In the genomic region with DNA sequence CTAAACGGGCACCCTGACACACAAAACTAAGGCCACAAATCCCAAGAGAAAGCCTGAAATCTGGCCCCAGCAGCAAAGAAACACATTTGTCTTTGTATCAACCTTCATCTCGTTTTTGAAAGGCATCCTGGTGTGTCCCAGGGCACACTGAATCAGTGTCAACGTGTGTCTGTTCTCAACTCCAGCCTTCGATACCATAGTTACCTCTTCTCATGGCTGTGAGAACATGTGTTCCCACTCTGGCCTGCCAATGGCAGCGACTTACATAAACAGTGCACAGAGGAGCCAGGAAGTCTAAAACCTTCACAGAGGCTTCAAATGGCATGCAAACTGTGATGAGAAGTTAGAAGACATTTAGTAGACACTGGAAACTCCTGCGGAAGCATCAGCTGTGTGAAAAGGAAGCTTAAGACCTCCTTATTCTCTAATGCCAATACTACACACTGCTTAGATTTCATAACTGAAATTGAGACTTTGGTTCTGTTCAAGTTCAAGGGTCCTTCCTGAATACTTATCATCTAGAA, we compare ENCODE assay signal across 17 mouse cellular contexts.
"Had no signal": no experiment of that assay in that cellular context is flagged by ENCODE, and none has a peak within 500 bp of the region (broad histone marks: within the 10 kb centered on the region; RNA-seq: fewer than 3 reads in every experiment).

No protein-coding gene starts in this region.

- H3K36me3 ChIP-seq: neural tube, embryonic 12.5 days; neural tube, embryonic 13.5 days; neural tube, embryonic 15.5 days; stomach, embryonic 15.5 days had no signal

- H3K4me2 ChIP-seq: neural tube, embryonic 12.5 days; neural tube, embryonic 13.5 days; neural tube, embryonic 15.5 days; stomach, embryonic 15.5 days had no signal

- H3K9me3 ChIP-seq: neural tube, embryonic 12.5 days; neural tube, embryonic 13.5 days; neural tube, embryonic 15.5 days; stomach, embryonic 15.5 days had no signal

- H3K27ac ChIP-seq: neural tube, embryonic 12.5 days; neural tube, embryonic 13.5 days; neural tube, embryonic 15.5 days; stomach, embryonic 15.5 days; stomach, postnatal 0 days had no signal

- H3K9ac ChIP-seq: neural tube, embryonic 12.5 days; neural tube, embryonic 13.5 days; neural tube, embryonic 15.5 days; stomach, embryonic 15.5 days had no signal

- H3K27me3 ChIP-seq: neural tube, embryonic 12.5 days; neural tube, embryonic 13.5 days; neural tube, embryonic 15.5 days; stomach, embryonic 15.5 days had no signal

- DNase-seq: retina, postnatal 1 day; right cerebral cortex, adult 18-20 months; right cerebral cortex, postnatal 14 days; right cerebral cortex, postnatal 25 days; right cerebral cortex, postnatal 4 days; spleen, adult 18-20 months; thymus, adult 18-20 months; thymus, adult 2 months; thymus, postnatal 14 days; thymus, postnatal 25 days; thymus, postnatal 36 days; thymus, postnatal 4 days had no signal

- H3K4me1 ChIP-seq: neural tube, embryonic 12.5 days; neural tube, embryonic 13.5 days; neural tube, embryonic 15.5 days had no signal

- H3K4me3 ChIP-seq: neural tube, embryonic 12.5 days; neural tube, embryonic 13.5 days; neural tube, embryonic 15.5 days; stomach, embryonic 15.5 days had no signal
